Mouse (Mus musculus) forebrain, embryonic 16.5 days (tissue): Measurements from ENCODE around the gene Ambra1. TPM values are rescaled to one million over a fixed set of nuclear protein-coding genes. Genes with fewer than 3 reads are reported as not detected.
A peak's percentile ranks its signal among the peaks of the same experiment; 100 is the strongest.

ENCODE experiments used
- ATAC-seq: fragments of 200-750 bp; cut with Nextera tagmentation; 2 replicates; pipeline ENCODE4 v1.8.0; 2017; ENCODE audit warnings: mild to moderate bottlenecking, moderate library complexity
- H3K27ac ChIP-seq: fragments of 300-500 bp; sonication (generic); 2 replicates; pipeline ENCODE4 v1.5.1; 2014; ENCODE audit warnings: low read length, control low read depth
- H3K27me3 ChIP-seq: fragments of 300-500 bp; sonication (generic); replicated peaks from 2 replicates; pipeline ENCODE4 v1.6.1; 2014; ENCODE audit warnings: low read length; ENCODE audit not compliant: control insufficient read depth, insufficient read depth
- H3K36me3 ChIP-seq: fragments of 300-500 bp; sonication (generic); 2 replicates; pipeline ENCODE4 v1.6.1; 2014; ENCODE audit not compliant: control insufficient read depth, insufficient read depth
- H3K4me1 ChIP-seq: fragments of 300-500 bp; sonication (generic); replicated peaks from 2 replicates; pipeline ENCODE4 v1.6.1; 2014; ENCODE audit warnings: low read length; ENCODE audit not compliant: control insufficient read depth, insufficient read depth
- H3K4me2 ChIP-seq: fragments of 300-500 bp; sonication (generic); 2 replicates; pipeline ENCODE4 v1.6.1; 2014; ENCODE audit warnings: mild to moderate bottlenecking, low read length, control low read depth
- H3K4me3 ChIP-seq: fragments of 300-500 bp; sonication (generic); replicated peaks from 2 replicates; pipeline ENCODE4 v1.5.1; 2014; ENCODE audit warnings: mild to moderate bottlenecking, low read length, control low read depth
- H3K9ac ChIP-seq: fragments of 300-500 bp; sonication (generic); replicated peaks from 2 replicates; pipeline ENCODE4 v1.6.1; 2014; ENCODE audit warnings: low read depth, low read length, control low read depth
- H3K9me3 ChIP-seq: fragments of 300-500 bp; sonication (generic); 2 replicates; pipeline ENCODE4 v1.6.1; 2016; ENCODE audit warnings: low read length; ENCODE audit not compliant: control insufficient read depth
- WGBS: fragments of 180-500 bp; shearing (Covaris S2); extraction: QIAGEN DNeasy Blood & Tissue Kit; methylation state at CpG from one replicate; pipeline ENCODE4 v1.1.7; 2014; 5-methylcytosine and 5-hydroxymethylcytosine counted together
- polyA plus RNA-seq: library from polyadenylated mRNA; unstranded; fragments of >200 nt; fragmentation: Nextera tagmentation; extraction: Ambion mirVana; gene quantifications from 2 replicates; pipeline ENCODE4 v1.2.1, GENCODE M21; 2015

Ambra1 gene
- polyA plus RNA-seq, 1 experiment from 2014 or later, result 25.5 TPM

GRCm38 (mm10) chr2:91927826-91928533 is 198.0 kb downstream of the Ambra1 start:
- Histone ChIP-seq H3K9me3 (no peaks in the 10 kb centered on the region), H3K9ac (no peak overlapping the region), H3K27me3 (peaks cover 16% of the 10 kb centered on the region), H3K4me2 (no peak overlapping the region), H3K36me3 (no peaks in the 10 kb centered on the region), H3K4me1 (peaks cover 37% of the 10 kb centered on the region), H3K4me3 (no peak overlapping the region), H3K27ac (no peak overlapping the region)
- no peak for ATAC-seq
- 43% methylated on average over 34 of the region's 34 CpGs for WGBS

DNA sequence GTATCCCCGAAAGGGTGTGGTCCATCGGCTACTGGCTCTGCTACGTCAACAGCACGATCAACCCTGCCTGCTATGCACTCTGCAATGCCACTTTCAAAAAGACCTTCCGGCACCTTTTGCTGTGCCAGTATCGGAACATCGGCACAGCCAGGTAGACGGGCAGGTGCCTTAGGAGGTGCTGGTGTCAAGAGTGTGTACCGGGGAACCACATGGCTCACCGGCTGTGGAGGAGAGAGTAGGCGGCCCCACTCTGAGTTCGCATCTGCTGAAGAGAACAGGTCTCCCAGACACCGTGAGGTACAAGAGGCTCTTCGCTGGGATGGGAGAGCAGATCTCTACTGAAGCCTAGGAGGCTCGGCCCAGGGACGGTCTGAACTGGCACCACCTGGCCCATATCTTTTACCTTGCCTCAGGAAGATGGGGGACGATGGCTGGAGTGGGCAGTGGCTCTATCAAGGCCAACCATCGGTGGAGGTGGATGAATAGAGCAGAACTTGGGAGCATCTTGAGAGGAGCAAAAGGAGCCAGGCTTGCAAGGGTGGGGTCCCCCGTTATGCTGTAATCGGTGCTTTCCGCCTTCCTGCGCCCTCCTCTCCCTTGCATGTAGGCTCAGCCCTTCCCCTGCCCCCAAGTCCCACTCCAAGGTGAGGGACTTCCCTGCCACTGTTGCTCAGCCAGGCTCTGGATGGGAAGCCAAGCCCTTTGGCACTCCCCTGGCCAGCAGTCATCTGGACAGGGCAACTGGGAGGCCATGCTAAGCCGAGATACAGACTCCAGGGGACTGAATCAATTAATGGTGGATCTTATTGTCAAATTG is 198.8 kb downstream of the Ambra1 start:
- Histone ChIP-seq H3K9me3 (no peaks in the 10 kb centered on the region), H3K4me2 (no peak overlapping the region), H3K27me3 (peaks cover 10% of the 10 kb centered on the region; the same call in 1 of the 2 replicates), H3K4me1 (peaks cover 29% of the 10 kb centered on the region), H3K9ac (no peak overlapping the region), H3K4me3 (no peak overlapping the region), H3K27ac (no peak overlapping the region), H3K36me3 (no peaks in the 10 kb centered on the region)
- WGBS, result 77% methylated on average over 23 of the region's 23 CpGs
- ATAC-seq, result no peak

DNA sequence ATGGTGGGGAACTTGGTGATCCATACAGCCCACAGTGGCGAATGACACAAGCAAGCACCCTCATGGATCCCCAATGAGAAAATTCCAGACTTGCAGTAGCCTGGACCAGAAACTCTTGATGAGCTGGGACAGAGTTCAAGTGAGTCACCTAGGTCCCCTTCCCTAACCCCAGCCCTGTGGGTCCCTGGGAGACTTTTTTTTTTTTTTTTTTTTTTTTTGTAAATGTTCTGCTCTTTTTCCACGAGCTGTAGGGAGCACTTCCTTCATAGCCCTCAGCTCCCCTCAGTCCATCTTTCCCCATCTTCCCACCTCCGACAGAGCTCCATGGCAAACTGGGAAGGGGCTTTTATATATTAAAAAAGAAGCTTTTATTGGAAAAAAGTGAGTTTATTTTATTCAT is 199.5 kb downstream of the Ambra1 start:
- 48% methylated on average over 3 of the region's 3 CpGs for WGBS
- H3K4me2 ChIP-seq, result peak overlapping the region; percentile 86
- H3K9me3 ChIP-seq, result no peaks in the 10 kb centered on the region
- no peak for ATAC-seq
- H3K9ac ChIP-seq, result 0 out of 2 replicates have a peak overlapping the region, but pooled peaks have one; percentile 19
- no peak overlapping the region for H3K27ac ChIP-seq
- H3K4me3 ChIP-seq, result no peak overlapping the region; the same call in 1 of the 2 replicates
- H3K36me3 ChIP-seq, result no peaks in the 10 kb centered on the region
- H3K27me3 ChIP-seq, result peaks cover 3% of the 10 kb centered on the region; the same call in 1 of the 2 replicates
- H3K4me1 ChIP-seq, result peaks cover 27% of the 10 kb centered on the region

- ATAC-seq, result no peak
- H3K27ac ChIP-seq, result no peak overlapping the region
Observed at GRCm38 (mm10) chr2:91929936-91930335, 200.0 kb downstream of the Ambra1 start.

DNA sequence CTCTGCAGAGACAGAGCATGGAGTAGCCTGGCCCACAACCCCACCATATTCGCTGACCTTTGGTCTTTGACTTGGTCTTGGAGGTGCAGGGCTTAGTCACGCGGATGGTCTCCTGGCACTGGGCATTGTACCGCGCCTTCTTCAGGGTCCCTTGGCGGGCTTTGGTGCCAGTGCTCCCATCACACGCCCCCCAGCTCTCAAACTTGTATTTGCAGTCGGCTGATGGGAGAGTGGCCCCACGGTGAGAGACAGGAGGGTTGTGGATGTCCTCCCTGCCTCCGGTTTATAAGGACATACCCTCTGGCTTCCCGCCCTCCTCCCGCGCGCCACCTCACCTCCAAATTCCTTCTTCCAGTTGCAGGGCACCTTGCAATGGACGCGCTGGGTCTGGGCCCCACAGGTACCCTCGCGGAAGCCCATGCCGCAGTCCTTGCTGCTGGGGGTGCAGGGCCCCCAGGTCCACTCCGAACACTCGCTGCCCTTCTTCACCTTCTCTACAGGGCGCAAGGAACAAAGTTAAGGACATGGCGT is 200.9 kb downstream of the Ambra1 start:
- Histone ChIP-seq H3K27ac (peak overlapping the region; percentile 77; the same call in 1 of the 2 replicates), H3K4me1 (peaks cover 27% of the 10 kb centered on the region), H3K9me3 (no peaks in the 10 kb centered on the region), H3K4me3 (peak overlapping the region; percentile 67), H3K9ac (peak overlapping the region; percentile 79), H3K36me3 (no peaks in the 10 kb centered on the region), H3K27me3 (no peaks in the 10 kb centered on the region), H3K4me2 (peak overlapping the region; percentile 86)
- ATAC-seq, result no peak
- WGBS, result under 1% methylated on average over 23 of the region's 23 CpGs

More at GRCm38 (mm10) chr2:91929936-91930335, 200.0 kb downstream of the Ambra1 start:
- 3% methylated on average over 12 of the region's 12 CpGs for WGBS
- no peaks in the 10 kb centered on the region for H3K27me3 ChIP-seq
- H3K9ac ChIP-seq, result peak overlapping the region; percentile 19; the same call in 1 of the 2 replicates
- peaks cover 27% of the 10 kb centered on the region for H3K4me1 ChIP-seq
- H3K9me3 ChIP-seq, result no peaks in the 10 kb centered on the region
- no peaks in the 10 kb centered on the region for H3K36me3 ChIP-seq
- H3K4me3 ChIP-seq, result peak overlapping the region; percentile 67
- peak overlapping the region; percentile 86 for H3K4me2 ChIP-seq

- under 1% methylated on average over 50 of the region's 50 CpGs for WGBS
- Histone ChIP-seq H3K4me2 (peak overlapping the region; percentile 86), H3K4me3 (peak overlapping the region; percentile 67), H3K9ac (peak overlapping the region; percentile 79), H3K27me3 (no peaks in the 10 kb centered on the region), H3K27ac (peak overlapping the region; percentile 77), H3K36me3 (no peaks in the 10 kb centered on the region), H3K4me1 (peaks cover 27% of the 10 kb centered on the region), H3K9me3 (no peaks in the 10 kb centered on the region)
- ATAC-seq, result peak; percentile 78
Observed at GRCm38 (mm10) chr2:91931328-91932159, 201.6 kb downstream of the Ambra1 start.

DNA sequence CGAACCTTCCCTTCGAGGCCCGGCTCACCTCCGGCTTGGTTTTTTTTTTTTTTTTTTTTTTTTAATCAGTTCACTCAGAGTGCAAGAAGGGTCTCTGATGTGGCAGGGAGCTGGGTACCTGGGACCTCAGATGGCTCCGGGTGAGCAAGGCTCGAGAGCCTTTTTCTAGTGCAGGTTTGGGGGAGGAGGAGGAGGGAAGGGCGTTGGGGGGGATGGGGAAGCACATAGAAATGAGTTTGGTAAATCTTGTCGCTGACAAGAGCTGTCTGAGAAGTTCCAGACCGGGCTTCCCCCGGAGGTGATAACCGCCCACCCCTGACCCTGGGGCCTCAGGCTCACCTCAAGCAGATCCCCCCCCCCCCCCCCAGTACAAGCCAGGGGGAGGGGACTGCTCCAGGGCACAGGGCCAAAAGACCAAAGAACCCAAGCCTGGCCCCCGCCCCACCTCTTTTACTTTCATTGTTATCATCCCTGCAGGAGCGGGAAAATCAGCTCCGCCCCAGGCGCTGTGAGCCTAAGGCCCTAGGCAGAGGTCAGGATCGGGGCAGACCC is 202.3 kb downstream of the Ambra1 start, which contains the start of gene Mdk:
Gene Mdk (minus strand): TSS at position 138 of the 552 bp plus-strand sequence.
- Histone ChIP-seq H3K4me2 (peak within 1 kb of the TSS; percentile 86), H3K36me3 (no peaks in the 10 kb centered on the region), H3K27me3 (no peaks in the 10 kb centered on the region), H3K9ac (peak within 1 kb of the TSS; percentile 79), H3K4me1 (peaks cover 27% of the 10 kb centered on the region), H3K9me3 (no peaks in the 10 kb centered on the region), H3K27ac (peak within 1 kb of the TSS; percentile 77), H3K4me3 (peak within 1 kb of the TSS; percentile 67)
- no peak; the same call in 1 of the 2 replicates for ATAC-seq
- WGBS, result 4% methylated on average over 16 of the region's 16 CpGs

GRCm38 (mm10) chr2:91932737-91933350 is 202.9 kb downstream of the Ambra1 start:
- Histone ChIP-seq H3K9ac (no peak overlapping the region), H3K4me2 (no peak overlapping the region), H3K4me1 (peaks cover 27% of the 10 kb centered on the region), H3K9me3 (no peaks in the 10 kb centered on the region), H3K36me3 (peaks cover 3% of the 10 kb centered on the region; the same call in 1 of the 2 replicates), H3K27ac (no peak overlapping the region), H3K27me3 (no peaks in the 10 kb centered on the region), H3K4me3 (no peak overlapping the region)
- ATAC-seq, result no peak
- 15% methylated on average over 6 of the region's 6 CpGs for WGBS
